Mouse (Mus musculus) 3T3-L1 (cell line): ENCODE measurements around the gene Ostm1.
A peak's percentile ranks its signal among the peaks of the same experiment; 100 is the strongest.

Source experiments
- DNase-seq: peaks from one replicate; pipeline ENCODE4 v3.0.0-alpha.2; 2015; ENCODE audit warnings: low read depth, low spot score

Gene Ostm1

DNA sequence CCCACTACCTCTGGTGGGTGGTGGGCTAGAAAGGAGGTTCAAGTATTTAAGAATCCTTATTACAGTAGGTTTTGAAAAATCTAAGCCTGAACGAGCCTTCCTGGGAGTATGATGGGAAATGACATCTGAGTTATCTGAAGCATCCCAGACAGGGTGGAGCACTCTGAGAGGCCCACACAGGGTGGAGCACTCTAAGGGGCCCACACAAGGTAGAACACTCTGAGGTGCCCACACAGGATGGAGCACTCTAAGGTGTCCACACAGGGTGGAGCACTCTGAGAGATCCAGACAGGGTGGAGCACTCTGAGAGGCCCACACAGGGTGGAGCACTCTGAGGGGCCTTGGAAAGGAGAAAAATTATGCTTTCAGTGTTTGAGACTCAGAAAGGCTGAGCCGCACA, 42.3 kb downstream of the Ostm1 start:
- no peak for DNase-seq

DNA sequence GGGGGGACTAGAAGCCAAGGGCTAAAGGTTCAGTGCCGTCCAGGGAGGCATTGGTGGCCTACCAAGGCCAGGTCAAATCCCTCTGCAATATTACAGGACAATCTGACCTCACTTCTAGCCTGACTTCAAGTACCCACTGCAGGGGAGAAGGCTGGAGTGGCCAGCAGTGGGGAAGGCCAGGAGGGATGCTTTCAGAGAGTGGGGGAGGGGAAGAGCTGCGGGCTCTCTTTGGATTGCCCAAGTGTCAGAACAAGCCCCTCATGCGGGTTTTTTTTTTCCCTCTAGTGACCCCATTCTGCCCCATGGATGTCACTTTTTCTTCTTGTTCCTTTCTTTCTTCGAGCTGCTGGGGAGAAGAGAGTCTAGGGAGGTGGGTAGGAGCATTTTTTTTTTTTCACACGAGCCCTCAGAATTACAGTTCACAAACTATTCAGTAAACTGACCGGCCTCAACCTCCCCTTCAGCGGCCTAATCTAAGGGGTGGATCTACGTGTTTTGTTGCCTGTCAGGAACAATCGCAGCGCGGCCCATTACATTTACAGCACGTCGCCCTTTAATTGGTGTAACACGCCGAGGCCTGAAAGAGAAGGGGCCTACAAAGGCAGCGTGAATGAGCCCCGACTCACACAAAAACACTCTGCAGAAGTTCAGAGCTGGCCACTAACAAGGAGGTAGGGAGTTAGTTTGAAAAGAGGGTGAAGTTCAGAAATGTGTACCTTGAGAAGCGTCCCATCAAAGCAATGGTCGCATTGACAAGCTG, 47.2 kb downstream of the Ostm1 start:
- no peak for DNase-seq

DNA sequence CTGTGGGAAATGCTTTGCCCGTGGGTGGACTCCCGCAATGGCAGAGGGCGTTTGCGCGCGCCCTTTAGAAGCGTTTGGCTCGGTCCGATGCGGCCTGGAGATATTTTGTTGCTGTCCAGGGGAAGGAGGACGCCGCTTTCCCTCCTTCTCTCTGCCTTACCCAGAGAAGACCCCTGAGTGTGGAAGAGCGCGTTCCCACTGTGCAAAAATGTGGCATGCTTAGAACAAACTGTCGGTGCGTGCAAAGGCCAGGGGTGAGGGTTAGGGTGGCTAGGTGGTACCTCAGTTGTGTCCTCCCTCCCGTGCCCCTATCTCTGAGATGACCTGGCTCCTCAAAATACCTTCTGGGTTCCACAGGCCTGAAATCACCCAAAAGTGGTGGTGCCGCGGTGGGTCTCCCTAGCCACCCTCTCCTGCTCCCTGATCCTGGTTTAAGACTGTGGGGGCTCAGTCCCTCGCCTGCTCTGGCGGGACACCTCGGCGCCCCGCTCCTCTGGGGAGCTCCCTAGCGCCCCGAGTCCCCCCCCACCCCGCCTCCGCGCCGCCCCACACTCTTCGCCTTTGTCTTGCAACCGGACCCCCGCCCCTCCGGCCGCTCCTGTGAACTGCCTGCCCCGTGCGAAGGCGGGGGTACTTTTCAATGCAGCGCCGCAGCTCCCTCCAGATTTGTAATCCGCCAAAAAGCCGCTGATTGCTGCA, 48.3 kb downstream of the Ostm1 start:
- no peak for DNase-seq

DNA sequence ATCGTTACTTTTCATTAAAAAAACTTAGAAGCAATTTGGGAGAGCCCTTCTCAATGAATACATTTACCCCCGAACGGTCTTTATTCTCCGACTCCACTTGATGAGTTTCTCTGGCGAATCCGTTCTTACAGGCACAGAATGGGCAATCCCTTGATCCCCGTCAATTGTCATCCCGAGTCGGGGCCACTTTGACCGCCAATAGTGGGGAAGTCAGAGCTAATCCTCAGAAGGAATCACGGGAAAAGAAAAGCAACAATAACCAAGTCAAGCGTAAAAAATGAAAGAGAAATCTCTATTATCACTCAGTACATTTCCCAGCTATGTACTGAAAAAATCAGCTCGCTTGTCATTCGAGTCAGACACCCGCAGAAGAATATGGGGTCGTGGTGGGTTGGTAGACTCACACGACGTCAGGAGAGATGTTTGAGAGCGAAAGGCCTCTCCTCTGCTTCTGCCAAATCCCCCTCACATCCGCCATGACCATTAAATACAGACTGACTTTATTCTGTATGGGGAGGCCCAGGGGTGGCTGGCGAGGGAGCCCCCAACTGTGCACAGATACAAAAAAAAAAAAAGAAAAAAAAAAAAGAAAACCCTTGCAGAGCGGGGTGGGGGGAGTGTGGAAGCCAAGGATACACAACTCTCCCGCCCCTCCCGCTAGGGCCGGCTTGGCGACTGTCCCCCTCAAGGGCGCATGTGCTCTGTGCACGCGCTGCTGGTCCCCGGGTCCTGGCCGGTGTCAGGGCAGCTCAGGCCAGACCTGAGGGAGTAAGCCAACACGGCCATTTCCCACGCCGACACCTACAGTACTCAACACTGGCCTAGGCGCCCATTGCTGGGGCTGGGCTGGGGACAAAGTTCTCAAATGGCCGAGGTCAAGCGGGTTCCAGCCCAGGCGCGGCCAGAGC, 49.1 kb downstream of the Ostm1 start:
- no peak for DNase-seq

DNA sequence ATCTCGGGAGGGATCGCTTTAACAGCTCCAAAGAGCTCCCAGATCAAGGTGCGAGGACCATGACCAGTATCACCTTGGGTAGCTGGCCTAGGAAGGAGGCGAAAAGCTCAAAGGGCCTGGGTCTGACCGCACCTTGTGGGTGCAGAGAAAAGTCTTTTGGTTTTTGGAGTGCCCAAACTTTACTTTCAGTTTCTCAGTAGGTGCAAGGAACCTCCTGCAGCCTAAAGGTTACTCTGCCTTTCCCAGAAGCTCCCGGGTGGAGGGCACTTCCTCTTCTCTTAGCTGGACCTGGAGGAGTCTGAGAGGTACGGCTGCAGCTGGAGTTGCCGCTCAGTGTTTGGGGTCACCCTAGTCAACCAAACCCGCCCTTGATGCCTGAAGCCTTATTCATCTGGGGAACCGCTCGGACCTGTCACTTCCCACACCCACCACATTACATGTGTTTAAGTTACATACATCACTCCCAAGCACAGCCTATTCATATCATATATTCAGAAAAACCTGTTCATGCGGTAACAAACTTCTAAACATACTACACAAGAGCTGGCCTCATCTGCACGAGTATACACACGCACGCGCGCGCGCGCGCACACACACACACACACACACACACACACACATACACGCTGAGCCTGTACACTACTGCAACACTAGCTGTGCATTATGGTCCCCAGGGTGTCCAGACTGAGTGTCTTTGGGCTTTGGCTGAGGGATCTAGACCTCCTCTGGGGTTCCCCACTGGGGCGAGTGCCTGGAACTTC, 49.9 kb downstream of the Ostm1 start:
- DNase-seq: no peak

DNA sequence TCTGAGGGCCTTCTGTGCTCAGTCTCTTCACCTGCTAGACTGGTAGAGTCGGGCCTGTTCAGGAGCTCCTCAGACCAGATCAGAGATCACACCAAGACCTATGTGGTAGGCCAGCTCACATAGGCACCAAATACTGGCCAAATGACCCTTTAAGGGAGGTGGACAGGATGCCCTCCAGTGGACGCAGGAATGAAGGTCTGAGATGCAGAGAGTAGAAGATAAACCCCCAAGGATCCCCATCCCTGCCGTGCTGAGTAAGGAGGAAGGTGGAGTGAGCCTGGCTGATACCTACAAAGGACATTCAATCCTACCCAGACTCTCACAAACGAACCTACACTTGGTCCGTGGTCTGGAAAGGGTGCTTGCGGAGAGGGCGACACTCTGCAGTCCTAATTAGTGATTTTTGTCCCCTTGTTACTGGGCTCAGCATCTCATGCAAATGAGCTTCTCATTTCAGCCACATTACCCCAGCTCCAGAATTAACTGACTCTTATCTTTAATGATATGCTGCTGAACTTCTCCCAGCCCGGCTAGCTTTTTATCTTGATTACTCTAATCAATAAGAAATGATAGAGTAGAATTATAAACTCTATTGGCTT, 50.6 kb downstream of the Ostm1 start:
- no peak for DNase-seq

DNA sequence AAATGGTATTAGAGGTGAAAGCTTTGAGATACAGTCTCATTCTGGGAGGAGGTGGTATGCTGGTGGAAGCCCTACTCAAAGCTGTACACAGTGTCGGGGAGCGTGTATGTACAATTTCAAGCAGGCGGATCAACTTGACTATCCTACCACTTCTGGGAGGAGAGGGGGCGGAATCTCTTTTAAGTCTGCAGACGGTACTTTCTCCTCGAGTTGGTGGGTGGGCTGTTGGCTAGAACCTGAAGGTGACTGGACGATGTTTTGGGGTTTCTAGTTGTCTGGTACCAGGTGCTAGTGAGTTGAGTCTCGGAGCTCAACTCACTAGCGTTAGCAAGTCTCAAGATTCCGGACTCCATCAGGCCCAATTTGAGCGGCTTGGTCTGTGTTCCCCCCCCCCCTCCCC, 51.4 kb downstream of the Ostm1 start:
- no peak for DNase-seq

DNA sequence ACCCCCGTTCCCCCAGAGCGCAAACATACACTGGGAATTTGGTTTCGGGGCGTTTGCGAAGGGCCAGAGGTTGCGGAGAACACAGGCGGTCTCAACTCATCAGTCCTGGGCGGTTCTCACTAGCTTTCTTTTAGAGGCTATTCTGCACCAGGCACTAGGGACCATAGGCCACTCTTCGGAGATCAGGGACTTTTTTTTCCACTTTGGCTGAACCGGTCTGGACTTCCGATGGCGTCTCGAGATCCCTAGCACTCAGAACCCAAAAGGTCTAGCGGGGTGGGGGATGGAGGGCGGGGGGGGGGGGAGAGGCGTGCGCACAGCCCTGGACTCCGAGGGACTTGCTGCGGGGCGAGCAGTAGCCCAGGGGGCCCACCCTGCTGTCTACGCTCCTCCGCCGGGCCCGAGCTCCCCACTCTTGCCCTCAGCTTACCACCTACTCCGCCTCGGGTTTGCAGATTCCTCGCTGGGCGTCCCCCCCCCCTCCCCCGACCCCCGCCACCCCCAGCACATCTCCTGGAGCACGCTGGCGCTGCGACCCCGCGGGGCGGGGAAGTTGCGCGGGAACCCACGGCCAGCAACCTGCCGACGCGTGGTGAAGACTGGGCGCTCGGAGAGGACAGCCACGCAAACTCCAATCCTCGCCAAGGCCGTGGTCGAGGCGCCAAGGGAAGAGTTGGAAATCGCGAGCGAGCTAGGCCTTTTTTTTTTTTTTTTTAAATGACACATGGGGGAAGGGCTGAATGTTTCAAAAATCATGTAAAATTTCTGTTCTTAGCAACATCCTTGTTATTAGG, 52.1 kb downstream of the Ostm1 start:
- no peak for DNase-seq

DNA sequence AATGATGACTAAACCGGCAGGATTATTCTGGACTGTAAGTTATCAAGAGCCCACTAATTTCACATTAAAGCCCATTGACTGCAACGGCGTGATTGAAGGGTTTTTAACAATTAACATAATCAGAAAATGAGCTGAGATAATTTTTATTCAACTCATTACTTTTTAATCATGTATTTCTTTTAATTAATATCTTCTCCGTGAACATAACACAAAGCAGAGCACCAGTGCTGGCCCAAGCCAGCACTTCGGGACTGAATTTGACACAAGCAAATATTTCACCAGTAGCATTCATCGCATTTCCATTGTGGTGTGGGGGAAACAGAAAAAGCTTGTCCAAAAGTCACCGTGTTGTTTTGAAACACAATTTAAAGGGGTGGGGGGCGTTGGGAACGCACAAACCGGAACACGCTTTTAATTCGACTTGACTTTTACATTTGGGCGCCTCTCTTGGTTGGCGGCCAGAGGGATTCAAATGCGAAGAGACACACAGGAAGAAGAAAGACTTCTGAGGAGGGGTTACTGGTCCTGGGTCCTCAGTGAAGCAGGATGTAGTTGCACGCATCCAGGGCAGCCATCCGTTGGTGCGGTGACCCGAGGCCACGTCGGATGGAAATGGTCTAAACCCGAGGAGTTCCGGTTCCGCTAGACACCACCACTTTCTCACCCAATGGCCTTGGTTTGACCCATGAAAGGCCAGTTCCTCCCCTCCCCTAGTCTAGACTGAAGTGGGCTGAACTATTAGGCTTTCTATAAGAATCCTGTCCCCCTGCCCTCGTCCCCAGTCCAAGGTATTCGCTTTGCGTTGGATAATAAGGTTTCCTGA, 52.9 kb downstream of the Ostm1 start:
- DNase-seq: no peak

DNA sequence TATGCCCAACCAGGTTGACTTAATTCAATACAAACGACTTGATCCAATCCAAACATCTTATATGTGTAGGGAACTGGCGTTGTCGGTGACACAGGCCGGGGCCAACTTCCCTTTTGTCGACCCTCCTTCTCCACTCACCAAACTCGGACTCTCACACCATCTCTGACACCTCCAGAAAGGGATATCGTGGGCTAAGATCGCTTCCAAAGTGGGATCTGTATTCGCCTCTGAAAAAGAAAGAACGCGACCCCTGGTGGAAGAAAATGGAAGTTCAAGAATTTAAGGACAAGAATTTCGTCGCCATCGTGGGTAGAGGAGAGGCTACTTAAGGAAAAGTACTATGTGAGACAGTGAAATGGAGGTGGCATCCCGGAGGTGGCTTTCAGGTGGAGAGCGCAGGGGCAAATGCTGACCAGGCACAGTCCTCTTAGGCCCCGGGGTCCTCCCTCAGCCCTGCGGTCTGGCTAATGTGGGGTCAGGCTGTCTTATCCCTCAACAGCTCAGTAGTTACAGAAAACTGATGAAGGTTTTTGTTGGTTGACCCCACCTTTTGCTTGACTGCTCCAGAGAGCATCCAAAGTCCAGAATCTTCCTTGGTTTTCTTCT, 53.7 kb downstream of the Ostm1 start:
- DNase-seq: peak; percentile 80

DNA sequence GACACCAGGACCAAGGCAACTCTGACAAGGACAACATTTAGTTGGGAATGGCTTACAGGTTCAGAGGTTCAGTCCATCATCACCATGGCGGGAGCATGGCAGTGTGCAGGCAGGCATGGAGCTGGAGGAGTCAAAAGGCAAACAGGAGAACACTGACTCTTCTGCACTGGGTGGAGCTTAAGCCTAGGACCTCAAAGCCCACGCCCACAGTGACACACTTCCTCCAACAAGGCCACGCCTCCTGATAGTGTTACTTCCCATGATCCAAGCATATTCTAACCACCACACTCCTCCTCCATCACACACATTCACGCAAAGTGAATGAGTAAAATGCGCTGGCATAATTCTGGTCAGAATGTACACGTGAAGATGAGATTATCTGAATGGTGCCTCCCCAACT, 56.2 kb downstream of the Ostm1 start:
- DNase-seq: no peak

DNA sequence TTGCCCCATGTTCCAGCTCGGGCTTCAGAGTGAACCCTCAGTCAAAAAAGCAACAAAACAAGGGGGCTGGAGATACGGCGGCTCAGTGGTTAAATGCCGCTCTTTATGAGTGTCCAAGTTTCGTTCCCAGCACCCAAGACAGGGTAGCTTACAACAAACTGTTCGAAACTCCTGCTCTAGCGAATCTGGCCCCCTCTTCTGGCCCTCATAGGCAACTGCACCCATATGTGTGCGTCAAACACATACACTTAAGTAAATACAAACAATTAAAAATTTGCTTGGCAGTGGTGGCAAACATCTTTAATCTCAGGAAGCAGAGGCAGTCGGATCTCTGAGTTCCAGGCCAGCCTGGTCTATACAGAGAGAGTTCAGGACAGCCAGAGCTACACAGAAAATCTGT, 60.0 kb downstream of the Ostm1 start:
- DNase-seq: no peak

DNA sequence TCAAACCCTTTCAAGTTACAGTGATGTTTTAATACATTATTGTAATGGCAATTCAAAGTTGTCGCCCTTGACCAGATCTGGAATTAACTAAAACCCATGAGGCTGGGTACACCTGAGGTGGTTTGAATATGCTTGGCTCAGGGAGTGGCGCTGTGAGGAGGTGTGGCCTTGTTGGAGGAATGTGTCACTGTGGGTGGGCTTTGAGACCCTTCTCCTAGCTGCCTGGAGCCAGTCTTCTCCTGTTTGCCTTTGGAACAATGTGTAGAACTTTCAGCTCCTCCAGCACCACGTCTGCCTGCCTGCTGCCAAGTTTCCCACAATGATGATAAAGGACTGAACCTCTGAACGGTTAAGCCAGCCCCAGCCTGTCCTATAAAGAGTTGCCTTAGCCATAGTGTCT, 62.7 kb downstream of the Ostm1 start:
- no peak for DNase-seq

DNA sequence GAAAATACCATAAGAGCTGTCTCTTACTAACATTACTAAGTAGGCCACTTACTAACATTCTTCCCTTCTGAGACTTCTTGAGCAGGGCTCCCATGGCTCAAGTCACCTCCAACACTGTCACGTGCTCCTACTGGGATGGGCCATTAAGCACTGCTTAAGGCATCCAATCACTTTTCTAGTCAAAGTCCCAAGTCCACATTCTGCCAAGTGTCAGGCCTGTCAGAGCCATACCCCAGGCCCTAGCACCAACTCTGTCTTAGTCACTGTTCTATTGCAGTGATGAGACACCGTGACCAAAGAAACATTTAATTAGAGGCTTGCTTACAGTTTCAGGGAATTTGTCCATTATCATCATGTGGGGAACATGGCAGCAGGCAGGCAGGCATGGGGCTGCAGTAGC, 78.3 kb downstream of the Ostm1 start:
- no peak for DNase-seq

DNA sequence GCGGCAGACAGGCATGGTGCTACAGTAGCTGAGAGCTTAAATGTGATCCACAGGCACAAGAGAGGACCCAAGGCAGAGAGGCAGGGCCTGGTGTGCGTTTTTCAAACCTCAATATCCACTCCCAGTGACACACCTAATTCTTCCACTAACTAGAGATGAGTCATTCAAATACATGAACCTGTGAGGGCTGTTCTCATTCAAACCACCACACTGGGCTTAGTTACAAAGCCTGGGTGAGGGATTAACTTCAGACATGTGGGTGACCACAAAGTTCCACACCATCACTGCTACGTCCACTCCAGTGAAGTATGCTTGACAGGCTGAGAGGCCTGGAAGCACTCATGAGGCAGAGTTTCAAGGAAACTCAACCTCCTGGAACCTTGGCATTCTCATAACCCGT, 86.3 kb downstream of the Ostm1 start:
- peak; percentile 32 for DNase-seq

DNA sequence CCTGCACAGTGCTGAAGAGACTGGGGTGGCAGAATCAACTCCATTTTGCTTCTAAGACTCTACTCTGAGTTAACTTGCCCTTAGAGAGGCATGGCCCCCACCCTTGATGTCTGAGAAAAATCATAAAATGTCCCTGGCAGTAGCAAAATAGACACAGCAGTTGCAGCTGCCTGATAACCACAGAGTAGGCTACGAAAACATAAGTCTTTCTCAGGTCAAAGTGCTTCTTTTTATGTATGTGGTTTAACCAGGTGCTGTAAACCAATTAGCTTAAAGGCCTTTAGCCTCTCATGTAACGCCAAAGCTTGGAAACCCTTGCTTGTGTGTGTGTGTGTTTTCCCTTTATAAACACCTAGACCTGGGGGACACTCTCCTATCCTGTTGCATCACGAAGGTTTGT, 89.2 kb downstream of the Ostm1 start:
- DNase-seq: no peak

DNA sequence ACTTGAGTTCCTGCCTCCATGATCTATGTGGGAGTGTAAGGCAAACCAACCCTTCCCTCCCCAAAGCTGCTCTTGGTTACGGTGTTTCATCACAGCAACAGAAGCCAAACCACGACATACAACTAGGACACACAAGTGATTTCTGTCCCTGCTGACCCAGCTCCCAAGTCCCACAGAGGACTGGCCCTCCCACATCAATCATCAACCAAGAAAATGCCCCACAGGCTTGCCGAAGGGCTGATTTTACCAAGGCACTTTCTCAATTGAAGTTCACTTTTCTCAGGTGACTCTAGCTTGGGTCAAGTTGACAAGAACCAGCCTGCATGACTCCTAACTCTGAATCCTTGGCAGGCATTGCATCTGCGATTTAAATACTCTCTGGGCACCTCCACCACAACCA, 91.9 kb downstream of the Ostm1 start:
- no peak for DNase-seq

DNA sequence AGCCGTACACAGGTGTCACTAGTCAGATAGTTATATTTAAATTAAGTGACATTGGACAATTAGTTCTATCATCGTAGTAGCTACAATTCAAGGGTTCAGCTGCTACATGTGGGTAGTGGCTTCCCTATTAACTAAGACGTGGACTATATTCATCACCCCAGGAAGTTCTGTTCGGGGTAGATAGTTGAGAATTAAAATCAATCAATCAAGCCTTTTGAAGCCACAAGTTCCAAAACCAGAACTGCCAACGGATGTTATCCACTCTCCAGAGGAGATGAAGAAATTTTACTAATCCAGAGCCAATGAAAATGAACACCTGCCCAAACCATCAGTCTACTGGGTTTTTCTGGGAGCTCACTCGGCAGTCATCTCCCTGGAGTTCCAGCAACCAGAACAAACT, 94.7 kb downstream of the Ostm1 start:
- DNase-seq: no peak

DNA sequence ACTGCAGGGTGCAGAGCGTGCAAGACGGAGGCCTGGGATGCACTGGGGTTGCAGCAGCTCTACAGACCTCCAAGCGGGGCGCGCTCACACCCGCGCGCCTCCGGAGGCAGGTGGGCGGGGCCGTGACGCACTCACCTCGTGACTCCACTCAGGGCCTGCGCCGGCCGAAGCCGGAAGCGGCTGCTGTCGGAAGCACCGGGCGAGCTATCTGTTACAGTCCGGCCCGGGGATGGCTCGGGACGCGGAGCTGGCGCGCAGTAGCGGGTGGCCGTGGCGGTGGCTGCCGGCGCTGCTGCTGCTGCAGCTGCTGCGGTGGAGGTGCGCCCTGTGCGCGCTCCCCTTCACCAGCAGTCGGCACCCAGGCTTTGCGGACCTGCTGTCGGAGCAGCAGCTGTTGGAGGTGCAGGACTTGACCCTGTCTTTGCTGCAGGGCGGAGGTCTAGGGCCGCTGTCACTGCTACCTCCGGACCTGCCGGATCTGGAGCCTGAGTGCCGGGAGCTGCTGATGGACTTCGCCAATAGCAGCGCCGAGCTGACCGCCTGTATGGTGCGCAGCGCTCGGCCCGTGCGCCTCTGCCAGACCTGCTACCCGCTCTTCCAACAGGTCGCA, 95.2 kb downstream of the Ostm1 start:
- DNase-seq: peak; percentile 85
